Mouse (Mus musculus): ENCODE measurements around the gene Aldh4a1.

GRCm38 (mm10) chr4:139594062-139594461 is 28.6 kb upstream of the Aldh4a1 start:
- no peak for TF ChIP-seq EP300 (IDR thresholded peaks at IDR 0.05; ENCODE audit: low read depth)
- TF ChIP-seq CTCF (IDR thresholded peaks at IDR 0.05; ENCODE audit: low read depth) = no peak
